Mouse (Mus musculus) midbrain, embryonic 12.5 days (tissue): ENCODE measurements around the gene Piezo1. TPM values are rescaled to one million over a fixed set of nuclear protein-coding genes. Genes with fewer than 3 reads are reported as not detected.
A peak's percentile ranks its signal among the peaks of the same experiment; 100 is the strongest.

ENCODE experiments used
- ATAC-seq: fragments of 200-750 bp; cut with Nextera tagmentation; 2 replicates; pipeline ENCODE4 v1.8.0; 2017; ENCODE audit warnings: low read depth, moderate TSS enrichment, moderate library complexity; ENCODE audit not compliant: low FRiP score
- H3K27ac ChIP-seq: fragments of 300-500 bp; sonication (generic); replicated peaks from 2 replicates; pipeline ENCODE4 v1.5.1; 2016; ENCODE audit warnings: mild to moderate bottlenecking
- H3K27me3 ChIP-seq: fragments of 300-500 bp; sonication (generic); 2 replicates; pipeline ENCODE4 v1.6.1; 2016; ENCODE audit warnings: mild to moderate bottlenecking
- H3K36me3 ChIP-seq: fragments of 300-500 bp; sonication (generic); 2 replicates; pipeline ENCODE4 v1.6.1; 2016
- H3K4me1 ChIP-seq: fragments of 300-500 bp; sonication (generic); 2 replicates; pipeline ENCODE4 v1.6.1; 2016
- H3K4me2 ChIP-seq: fragments of 300-500 bp; sonication (generic); replicated peaks from 2 replicates; pipeline ENCODE4 v1.6.1; 2016; ENCODE audit warnings: mild to moderate bottlenecking, moderate library complexity
- H3K4me3 ChIP-seq: fragments of 300-500 bp; sonication (generic); 2 replicates; pipeline ENCODE4 v1.5.1; 2016; ENCODE audit warnings: mild to moderate bottlenecking
- H3K9ac ChIP-seq: fragments of 300-500 bp; sonication (generic); replicated peaks from 2 replicates; pipeline ENCODE4 v1.6.1; 2016; ENCODE audit warnings: mild to moderate bottlenecking, moderate library complexity
- H3K9me3 ChIP-seq: fragments of 300-500 bp; sonication (generic); 2 replicates; pipeline ENCODE4 v1.6.1; 2016; ENCODE audit warnings: mild to moderate bottlenecking
- WGBS: fragments of 180-500 bp; shearing (Covaris S2); methylation state at CpG from one replicate; pipeline ENCODE4 v1.1.7; 2016; 5-methylcytosine and 5-hydroxymethylcytosine counted together
- polyA plus RNA-seq: library from polyadenylated mRNA; unstranded; fragments of >200 nt; fragmentation: Nextera tagmentation; extraction: Ambion mirVana; gene quantifications from 2 replicates; pipeline ENCODE4 v1.2.1, GENCODE M21; 2016

Gene Piezo1
- polyA plus RNA-seq, 1 experiment from 2014 or later = 8.0 TPM

DNA sequence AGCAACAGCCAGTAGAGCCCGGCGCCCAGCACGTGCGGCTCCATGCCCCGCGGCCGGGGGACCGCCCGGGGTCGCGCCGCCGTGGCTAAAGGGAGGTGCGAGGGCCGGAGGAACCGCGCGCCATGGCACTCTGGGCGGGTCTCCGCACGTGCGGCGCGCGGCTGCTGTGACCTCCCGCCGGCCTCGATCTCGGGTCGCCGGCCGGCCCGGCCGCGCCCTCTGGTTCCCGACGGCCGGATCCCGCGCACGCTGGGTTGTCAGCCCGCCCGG is 199 bp downstream of the Piezo1 start:
- Histone ChIP-seq H3K4me3 (peak overlapping the region; percentile 53), H3K27ac (peak overlapping the region; percentile 20; the same call in 1 of the 2 replicates), H3K36me3 (no peaks in the 10 kb centered on the region), H3K4me1 (peaks cover 10% of the 10 kb centered on the region), H3K4me2 (peak overlapping the region; percentile 76), H3K9me3 (no peaks in the 10 kb centered on the region), H3K9ac (peak overlapping the region; percentile 50), H3K27me3 (peaks cover 45% of the 10 kb centered on the region)
- ATAC-seq = no peak
- 2% methylated on average over 41 of the region's 43 CpGs for WGBS

DNA sequence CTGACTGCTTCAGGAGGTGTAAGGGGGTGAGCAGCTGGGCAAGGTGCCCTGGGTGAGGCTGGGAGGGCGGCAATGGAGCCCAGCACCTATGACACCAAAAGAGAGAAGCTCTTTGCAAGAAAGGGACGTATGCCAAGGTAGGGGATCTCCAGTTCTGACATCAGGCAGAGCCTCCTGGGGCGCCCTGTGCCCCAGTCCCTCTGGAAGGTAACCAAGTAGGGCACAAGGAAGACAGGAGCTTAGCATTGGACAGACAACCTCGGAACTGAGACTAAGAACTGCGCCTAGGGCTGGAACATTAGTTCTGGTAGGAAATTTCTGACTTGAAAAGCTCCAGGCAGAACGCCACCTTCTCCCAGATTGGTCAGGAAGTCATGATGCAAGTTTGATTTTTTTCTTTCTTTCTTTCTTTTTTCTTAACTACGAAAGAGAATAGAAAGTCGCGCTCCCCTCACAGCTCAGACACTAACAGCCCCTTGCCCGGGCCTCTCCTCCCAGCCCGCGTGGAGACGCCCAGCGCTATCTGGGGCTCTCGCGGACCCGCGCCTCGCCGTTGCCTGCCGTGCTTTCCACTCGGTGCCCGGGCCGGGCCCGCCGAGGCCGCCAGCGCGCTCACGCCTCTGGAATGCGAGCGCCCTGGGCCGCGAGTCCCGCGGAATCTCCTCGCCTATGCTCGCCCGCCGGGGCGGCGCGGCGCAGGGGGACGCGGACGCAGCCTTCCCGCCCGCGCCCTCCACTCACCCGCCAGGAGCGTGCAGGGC is 715 bp downstream of the Piezo1 start:
- H3K4me3 ChIP-seq = peak overlapping the region; percentile 53
- ATAC-seq = no peak
- H3K4me1 ChIP-seq = peaks cover 10% of the 10 kb centered on the region
- peak overlapping the region; percentile 50 for H3K9ac ChIP-seq
- H3K36me3 ChIP-seq = no peaks in the 10 kb centered on the region
- peak overlapping the region; percentile 20 for H3K27ac ChIP-seq
- no peaks in the 10 kb centered on the region for H3K9me3 ChIP-seq
- H3K4me2 ChIP-seq = peak overlapping the region; percentile 76
- WGBS = 4% methylated on average over 52 of the region's 52 CpGs
- H3K27me3 ChIP-seq = peaks cover 45% of the 10 kb centered on the region

DNA sequence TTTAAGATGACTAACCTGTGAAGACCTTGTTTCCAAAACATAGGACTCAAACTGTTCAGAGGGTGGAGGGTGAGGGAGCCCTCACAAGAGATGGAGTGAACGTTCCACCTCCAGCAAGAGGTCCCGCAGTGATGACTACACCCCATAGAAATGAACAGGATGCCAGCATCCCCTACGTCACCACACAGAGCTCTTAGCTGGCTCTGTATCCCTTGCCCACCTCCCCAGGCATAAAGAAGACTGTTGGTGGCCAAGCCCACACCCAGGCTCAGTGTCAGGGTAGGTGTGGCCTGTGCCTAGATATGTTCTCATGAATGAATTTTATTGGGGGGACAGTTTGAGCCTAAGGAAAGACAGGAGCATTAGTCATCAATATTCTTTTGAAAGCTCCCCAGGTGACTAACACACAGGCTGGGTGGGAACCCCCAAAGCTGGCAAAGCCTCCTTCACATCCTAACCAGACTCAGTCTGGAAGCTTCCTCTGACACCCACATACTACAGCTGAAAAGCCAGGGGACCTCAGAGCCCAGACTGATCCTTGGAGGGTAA is 2.2 kb downstream of the Piezo1 start:
- no peak for ATAC-seq
- Histone ChIP-seq H3K27ac (no peak overlapping the region), H3K9me3 (no peaks in the 10 kb centered on the region), H3K9ac (no peak overlapping the region), H3K4me3 (no peak overlapping the region), H3K27me3 (peaks cover 45% of the 10 kb centered on the region), H3K4me2 (peak overlapping the region; percentile 6), H3K4me1 (peaks cover 10% of the 10 kb centered on the region), H3K36me3 (no peaks in the 10 kb centered on the region)
- WGBS = 84% methylated on average over 3 of the region's 3 CpGs

DNA sequence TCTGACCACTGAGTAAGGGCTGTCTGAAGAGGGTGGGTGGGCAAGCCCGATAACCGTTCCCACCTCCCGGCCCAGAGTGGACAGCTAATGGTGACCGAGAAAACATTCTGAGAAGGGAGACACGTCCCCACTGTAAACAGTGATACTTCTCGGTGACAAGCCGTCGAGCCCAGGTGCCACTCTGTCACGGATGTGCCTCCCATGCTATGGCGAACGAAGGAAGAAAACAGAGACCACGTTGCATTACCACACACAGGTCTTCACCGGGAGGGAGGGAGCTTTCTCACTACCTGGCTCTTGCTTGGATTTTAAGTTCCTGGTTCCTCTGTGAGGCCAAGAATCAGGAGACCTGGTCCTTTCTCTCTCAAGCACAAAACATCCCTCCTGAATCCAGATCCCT is 2.8 kb downstream of the Piezo1 start:
- H3K4me1 ChIP-seq = peaks cover 10% of the 10 kb centered on the region
- no peak overlapping the region for H3K9ac ChIP-seq
- H3K27ac ChIP-seq = no peak overlapping the region
- WGBS = 80% methylated on average over 13 of the region's 13 CpGs
- no peaks in the 10 kb centered on the region for H3K9me3 ChIP-seq
- peaks cover 45% of the 10 kb centered on the region for H3K27me3 ChIP-seq
- H3K4me2 ChIP-seq = no peak overlapping the region
- no peaks in the 10 kb centered on the region for H3K36me3 ChIP-seq
- no peak for ATAC-seq
- H3K4me3 ChIP-seq = no peak overlapping the region

DNA sequence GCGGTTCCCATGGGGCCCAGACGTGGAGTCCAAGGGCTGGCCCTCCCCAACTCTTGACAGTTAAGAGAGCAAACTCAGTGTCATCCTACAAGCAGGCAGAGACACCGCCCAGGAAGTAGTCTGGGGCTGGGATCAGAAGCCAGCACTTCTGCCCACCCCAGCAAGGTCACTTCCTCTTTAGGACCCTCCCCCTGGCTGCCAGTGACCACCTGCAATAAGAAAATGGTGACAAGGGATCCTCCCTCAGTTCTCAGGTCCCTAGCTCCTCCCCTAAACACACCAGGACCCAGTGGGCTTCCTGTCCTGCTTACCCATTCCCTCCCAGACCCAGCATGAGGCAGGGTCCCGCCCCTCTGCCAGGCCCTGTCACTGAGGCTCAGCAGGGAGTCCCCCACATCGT is 3.3 kb downstream of the Piezo1 start:
- Histone ChIP-seq H3K27me3 (peaks cover 45% of the 10 kb centered on the region), H3K36me3 (no peaks in the 10 kb centered on the region), H3K9me3 (no peaks in the 10 kb centered on the region), H3K9ac (no peak overlapping the region), H3K4me1 (peaks cover 10% of the 10 kb centered on the region), H3K4me3 (no peak overlapping the region), H3K4me2 (no peak overlapping the region), H3K27ac (no peak overlapping the region)
- ATAC-seq = no peak
- WGBS = 32% methylated on average over 5 of the region's 5 CpGs

DNA sequence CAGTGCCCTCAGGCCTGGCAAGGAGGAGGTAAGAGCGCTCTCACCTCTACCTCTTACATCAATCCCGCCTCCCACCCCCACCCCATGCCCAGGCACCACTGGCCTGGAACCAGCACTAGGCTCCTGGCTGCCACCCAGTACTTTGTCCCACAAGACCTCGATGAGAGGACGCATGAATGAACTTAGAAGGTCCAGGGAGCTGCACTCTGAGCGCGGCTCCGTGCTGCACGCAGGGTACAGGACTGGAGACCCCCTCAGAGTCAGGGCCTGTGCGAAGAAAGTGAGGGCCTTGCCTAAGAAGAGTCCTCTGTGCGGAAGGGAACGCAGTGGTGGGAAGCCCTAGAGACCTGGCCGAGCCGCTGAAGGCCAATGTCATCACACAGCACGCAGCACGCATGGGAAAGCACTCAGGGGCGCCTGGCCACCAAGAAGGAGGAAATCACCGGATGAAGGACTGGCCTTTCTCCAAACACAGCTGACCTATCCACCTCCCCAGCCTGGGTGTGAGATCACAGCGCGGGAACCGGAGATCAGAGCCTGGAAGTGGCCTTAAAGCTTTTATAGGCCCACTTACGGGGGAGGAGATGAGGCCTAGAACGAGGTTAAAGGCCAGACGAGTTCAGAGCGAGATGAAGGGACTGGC is 4.2 kb downstream of the Piezo1 start:
- Histone ChIP-seq H3K36me3 (no peaks in the 10 kb centered on the region), H3K27ac (no peak overlapping the region), H3K4me3 (no peak overlapping the region), H3K4me1 (peaks cover 10% of the 10 kb centered on the region), H3K4me2 (no peak overlapping the region), H3K27me3 (peaks cover 42% of the 10 kb centered on the region), H3K9ac (no peak overlapping the region), H3K9me3 (no peaks in the 10 kb centered on the region)
- ATAC-seq = no peak
- 71% methylated on average over 24 of the region's 24 CpGs for WGBS

DNA sequence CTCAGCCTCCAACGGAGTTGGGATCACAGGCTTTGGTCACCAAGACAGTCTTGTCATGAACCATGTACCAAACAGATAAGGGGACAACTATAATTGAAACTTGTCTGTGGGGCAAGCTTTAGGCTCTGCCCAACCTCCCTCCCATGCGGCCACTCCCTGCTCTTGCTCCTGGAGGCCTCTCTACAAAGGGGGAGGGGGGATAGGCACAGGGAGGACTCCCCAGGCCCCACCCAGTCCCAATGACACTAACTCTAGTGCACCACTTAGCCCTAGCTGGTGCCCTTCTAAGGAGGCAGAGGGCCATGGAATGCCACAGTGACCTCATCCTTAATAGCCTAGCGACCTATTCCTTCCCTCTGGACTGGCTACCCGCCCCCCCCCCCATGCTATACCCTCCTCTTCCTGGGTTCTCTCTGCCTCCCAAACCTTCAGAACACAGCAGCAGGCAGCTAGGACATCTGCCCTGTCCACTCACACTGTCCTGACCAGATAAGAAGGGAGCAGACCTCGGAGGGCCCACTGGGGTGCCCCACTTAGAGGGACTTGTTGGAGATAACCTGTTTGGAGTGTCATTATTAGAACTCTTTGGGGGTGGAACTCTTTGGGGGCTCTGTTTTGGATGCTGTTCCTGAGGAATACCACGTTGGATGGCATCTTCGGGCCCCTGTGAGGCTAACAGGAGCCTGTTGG is 4.9 kb downstream of the Piezo1 start:
- no peak overlapping the region for H3K9ac ChIP-seq
- 88% methylated on average over 6 of the region's 7 CpGs for WGBS
- H3K36me3 ChIP-seq = no peaks in the 10 kb centered on the region
- H3K4me2 ChIP-seq = no peak overlapping the region
- no peak overlapping the region for H3K27ac ChIP-seq
- peaks cover 7% of the 10 kb centered on the region for H3K4me1 ChIP-seq
- peaks cover 35% of the 10 kb centered on the region for H3K27me3 ChIP-seq
- no peak for ATAC-seq
- no peaks in the 10 kb centered on the region for H3K9me3 ChIP-seq
- no peak overlapping the region for H3K4me3 ChIP-seq

DNA sequence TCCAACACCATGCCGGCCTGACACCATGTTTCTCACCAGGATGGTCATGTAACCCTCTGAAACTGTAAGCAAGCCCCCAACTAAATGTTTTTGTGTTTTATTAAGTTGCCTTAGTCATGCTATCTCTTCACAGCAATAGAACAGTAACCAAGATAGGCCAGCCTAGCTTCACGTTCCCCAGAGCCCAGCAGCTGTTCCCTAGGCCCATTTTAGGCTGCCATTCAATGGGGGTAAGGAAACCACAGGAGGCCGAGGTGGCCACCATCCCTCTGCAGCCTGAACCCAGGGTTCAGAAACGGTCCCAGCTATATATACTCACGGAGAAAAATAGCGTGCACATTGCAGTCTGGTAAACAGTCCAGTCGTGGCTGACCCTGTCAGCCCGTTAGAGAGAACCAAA is 7.0 kb downstream of the Piezo1 start:
- Histone ChIP-seq H3K36me3 (no peaks in the 10 kb centered on the region), H3K4me2 (no peak overlapping the region), H3K4me1 (0 out of 2 replicates have a peak, but pooled peaks cover 2% of the 10 kb centered on the region), H3K27me3 (peaks cover 14% of the 10 kb centered on the region), H3K4me3 (no peak overlapping the region), H3K27ac (no peak overlapping the region), H3K9ac (no peak overlapping the region), H3K9me3 (no peaks in the 10 kb centered on the region)
- no peak for ATAC-seq
- WGBS = 90% methylated on average over 8 of the region's 8 CpGs

DNA sequence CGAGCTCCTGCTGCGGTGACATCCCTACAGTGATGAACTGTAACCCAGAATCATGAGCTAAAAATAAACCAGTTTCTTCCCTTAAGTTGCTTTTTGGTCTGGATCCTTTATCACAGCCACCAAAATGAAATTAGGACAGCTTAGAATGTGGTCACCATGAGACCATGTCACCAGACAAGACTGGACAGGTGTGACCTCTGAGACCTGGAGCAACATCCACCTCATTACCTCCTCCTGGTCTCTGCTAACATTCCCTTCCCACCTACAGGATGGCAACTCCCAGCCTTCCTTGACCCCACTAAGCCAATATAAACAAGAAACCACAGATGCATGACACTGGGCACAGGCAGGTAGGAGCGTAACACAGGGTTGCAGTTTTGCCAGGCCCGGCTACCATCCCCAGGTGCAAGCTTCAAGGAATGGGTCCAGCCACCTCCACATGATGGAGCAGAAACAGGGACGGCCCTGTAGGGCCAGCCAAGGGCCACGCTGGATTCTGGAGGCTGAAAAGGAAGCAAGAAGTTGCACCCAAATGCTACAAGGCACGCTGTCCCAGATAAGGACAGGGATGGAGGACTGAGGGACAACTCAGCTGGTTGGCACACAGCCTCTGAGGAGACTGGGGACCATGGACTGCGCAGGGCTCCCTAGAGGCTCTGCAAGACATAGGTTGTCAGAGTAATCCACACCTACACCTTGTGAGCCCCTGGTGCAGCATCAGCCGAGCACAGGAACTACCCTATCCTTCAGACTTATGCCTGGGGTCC is 12.6 kb downstream of the Piezo1 start:
- ATAC-seq = no peak
- Histone ChIP-seq H3K27ac (no peak overlapping the region), H3K9ac (no peak overlapping the region), H3K4me2 (no peak overlapping the region), H3K36me3 (no peaks in the 10 kb centered on the region), H3K9me3 (no peaks in the 10 kb centered on the region), H3K27me3 (no peaks in the 10 kb centered on the region), H3K4me1 (peaks cover 6% of the 10 kb centered on the region; the same call in 1 of the 2 replicates), H3K4me3 (no peak overlapping the region)
- 89% methylated on average over 9 of the region's 9 CpGs for WGBS

DNA sequence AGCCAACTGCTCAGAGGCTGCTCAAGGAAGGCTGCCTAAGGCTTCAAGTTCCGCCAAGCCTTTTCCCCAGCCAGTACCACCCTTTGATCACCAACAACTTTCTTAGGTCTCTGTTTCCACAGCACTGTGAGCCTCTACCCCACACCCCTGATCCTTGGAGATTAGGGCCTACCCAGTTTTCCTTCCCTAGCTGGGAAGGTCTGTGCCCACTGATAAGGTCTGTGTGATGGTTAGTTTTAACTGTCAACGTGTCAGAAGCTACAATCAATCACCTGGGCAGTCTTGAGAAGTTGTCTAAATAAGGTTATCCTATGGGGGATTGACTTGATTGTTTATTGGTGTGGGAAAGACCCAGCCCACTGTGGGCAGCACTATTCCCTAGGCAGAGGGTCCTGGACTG is 13.3 kb downstream of the Piezo1 start:
- Histone ChIP-seq H3K9me3 (no peaks in the 10 kb centered on the region), H3K4me1 (peaks cover 6% of the 10 kb centered on the region; the same call in 1 of the 2 replicates), H3K4me3 (no peak overlapping the region), H3K4me2 (no peak overlapping the region), H3K36me3 (no peaks in the 10 kb centered on the region), H3K27ac (no peak overlapping the region), H3K9ac (no peak overlapping the region), H3K27me3 (no peaks in the 10 kb centered on the region)
- ATAC-seq = no peak
- 91% methylated on average over 2 of the region's 2 CpGs for WGBS

DNA sequence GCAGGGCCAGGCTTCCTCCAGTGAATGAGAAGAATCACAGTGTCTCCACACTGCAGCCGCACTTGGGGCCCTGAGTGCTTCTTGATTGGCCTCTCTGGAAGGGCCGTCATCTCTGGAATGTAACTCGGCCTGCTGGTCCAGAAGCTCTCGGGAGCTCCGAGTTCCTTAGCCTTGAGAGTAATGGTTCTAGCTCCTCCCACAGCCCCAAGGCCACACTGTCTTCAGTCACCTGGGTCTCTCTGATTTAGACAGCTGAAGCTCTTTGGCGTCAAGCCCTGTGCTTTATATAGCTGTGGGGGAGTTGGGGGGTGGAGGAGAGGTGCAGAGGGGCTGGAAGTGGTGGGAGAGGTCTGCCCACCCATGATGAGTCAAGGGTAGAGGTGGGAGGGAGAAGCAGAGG is 14.1 kb downstream of the Piezo1 start:
- Histone ChIP-seq H3K4me3 (no peak overlapping the region), H3K27ac (no peak overlapping the region)
- 75% methylated on average over 6 of the region's 6 CpGs for WGBS

More for the DNA sequence above, 14.1 kb downstream of the Piezo1 start:
- no peak for ATAC-seq
- no peak overlapping the region for H3K9ac ChIP-seq
- H3K9me3 ChIP-seq = no peaks in the 10 kb centered on the region
- no peak overlapping the region for H3K4me2 ChIP-seq
- H3K4me1 ChIP-seq = peaks cover 6% of the 10 kb centered on the region; the same call in 1 of the 2 replicates
- no peaks in the 10 kb centered on the region for H3K36me3 ChIP-seq
- H3K27me3 ChIP-seq = no peaks in the 10 kb centered on the region
